Mouse (Mus musculus): ENCODE measurements around the gene Gm16181.

The Gm16181 gene

GRCm38 (mm10) chr17:35251162-35251719, 30.6 kb downstream of the Gm16181 start:
- peak; percentile 56 for DNase-seq

GRCm38 (mm10) chr17:35251981-35252380, 31.3 kb downstream of the Gm16181 start:
- DNase-seq = no peak

GRCm38 (mm10) chr17:35252619-35253292, 32.1 kb downstream of the Gm16181 start:
- no peak for DNase-seq

- DNase-seq = no peak
Measured at GRCm38 (mm10) chr17:35253293-35254093, 32.9 kb downstream of the Gm16181 start.

- peak; percentile 78 for DNase-seq
Measured at GRCm38 (mm10) chr17:35254241-35255098, 33.8 kb downstream of the Gm16181 start.

- DNase-seq = no peak
Measured at GRCm38 (mm10) chr17:35255301-35255700, 34.7 kb downstream of the Gm16181 start.

- no peak for DNase-seq
Measured at GRCm38 (mm10) chr17:35255704-35256103, 35.1 kb downstream of the Gm16181 start.

- no peak for DNase-seq
Measured at GRCm38 (mm10) chr17:35257378-35257777, 36.7 kb downstream of the Gm16181 start.

- DNase-seq = peak; percentile 97
Measured at GRCm38 (mm10) chr17:35257824-35258491, 37.3 kb downstream of the Gm16181 start.

- DNase-seq = peak; percentile 68
Measured at GRCm38 (mm10) chr17:35258492-35259478, 38.2 kb downstream of the Gm16181 start.

- DNase-seq = no peak
Measured at GRCm38 (mm10) chr17:35259621-35260020, 39.0 kb downstream of the Gm16181 start.

GRCm38 (mm10) chr17:35261651-35262050, 41.0 kb downstream of the Gm16181 start:
- DNase-seq = no peak

GRCm38 (mm10) chr17:35262664-35263522, 42.3 kb downstream of the Gm16181 start, which contains the start of gene H2-D1:
Gene H2-D1 (plus strand): TSS chr17:35262730.
- peak; percentile 100 for DNase-seq

GRCm38 (mm10) chr17:35263523-35263883, 42.9 kb downstream of the Gm16181 start:
- no peak for DNase-seq

GRCm38 (mm10) chr17:35267399-35268086, 46.9 kb downstream of the Gm16181 start:
- no peak for DNase-seq

- peak; percentile 58 for DNase-seq
Measured at GRCm38 (mm10) chr17:35269653-35270347, 49.2 kb downstream of the Gm16181 start.

GRCm38 (mm10) chr17:35272249-35272648, 51.6 kb downstream of the Gm16181 start:
- DNase-seq = no peak
